Mouse (Mus musculus) brain, embryonic 14.5 days (tissue): ENCODE data around the gene Lama5. TPM values are rescaled to one million over a fixed set of nuclear protein-coding genes. Genes with fewer than 3 reads are reported as not detected.

Experiments
- DNase-seq: peaks from one replicate; pipeline ENCODE4 v3.0.0-alpha.2; 2011; ENCODE audit warnings: low read depth
- CTCF ChIP-seq: fragments of 200-500 bp; IDR thresholded peaks from 2 replicates; pipeline ENCODE4 v1.5.1; 2012; ENCODE audit warnings: inconsistent platforms, mild to moderate bottlenecking, moderate library complexity, borderline replicate concordance; ENCODE audit not compliant: insufficient read depth, insufficient read length; ENCODE audit errors: extremely low read depth
- POLR2A ChIP-seq: fragments of 200-500 bp; IDR thresholded peaks from 2 replicates; pipeline ENCODE4 v1.6.1; 2012; ENCODE audit warnings: mild to moderate bottlenecking, inconsistent platforms, borderline replicate concordance; ENCODE audit not compliant: poor library complexity, insufficient read depth, insufficient read length, severe bottlenecking; ENCODE audit errors: extremely low read depth
- polyA plus RNA-seq: library from polyadenylated mRNA; depleted of rRNA; stranded (reverse); fragments of >200 nt; gene quantifications from 2 replicates; pipeline ENCODE4 v1.2.3, GENCODE M21; 2012

Gene Lama5
- polyA plus RNA-seq, 1 experiment = 9.5 TPM

- no peak for DNase-seq
- TF ChIP-seq POLR2A (no peak), CTCF (no peak)
Observed at GRCm38 (mm10) chr2:180257963-180258865, 32.6 kb upstream of the Lama5 start.

GRCm38 (mm10) chr2:180257001-180257521 is 31.4 kb upstream of the Lama5 start, which contains the start of gene Rps21:
TSS of gene Rps21 (plus strand) at chr2:180257377.
- peak; percentile 100 for DNase-seq
- TF ChIP-seq CTCF = no peak
- peak; percentile 58; the same call in 1 of the 2 replicates for TF ChIP-seq POLR2A

GRCm38 (mm10) chr2:180256296-180257000 is 30.8 kb upstream of the Lama5 start:
- no peak for TF ChIP-seq CTCF
- TF ChIP-seq POLR2A = no peak
- DNase-seq = peak; percentile 22

GRCm38 (mm10) chr2:180255701-180256100 is 30.0 kb upstream of the Lama5 start:
- no peak for DNase-seq
- TF ChIP-seq CTCF = no peak
- no peak for TF ChIP-seq POLR2A

DNA sequence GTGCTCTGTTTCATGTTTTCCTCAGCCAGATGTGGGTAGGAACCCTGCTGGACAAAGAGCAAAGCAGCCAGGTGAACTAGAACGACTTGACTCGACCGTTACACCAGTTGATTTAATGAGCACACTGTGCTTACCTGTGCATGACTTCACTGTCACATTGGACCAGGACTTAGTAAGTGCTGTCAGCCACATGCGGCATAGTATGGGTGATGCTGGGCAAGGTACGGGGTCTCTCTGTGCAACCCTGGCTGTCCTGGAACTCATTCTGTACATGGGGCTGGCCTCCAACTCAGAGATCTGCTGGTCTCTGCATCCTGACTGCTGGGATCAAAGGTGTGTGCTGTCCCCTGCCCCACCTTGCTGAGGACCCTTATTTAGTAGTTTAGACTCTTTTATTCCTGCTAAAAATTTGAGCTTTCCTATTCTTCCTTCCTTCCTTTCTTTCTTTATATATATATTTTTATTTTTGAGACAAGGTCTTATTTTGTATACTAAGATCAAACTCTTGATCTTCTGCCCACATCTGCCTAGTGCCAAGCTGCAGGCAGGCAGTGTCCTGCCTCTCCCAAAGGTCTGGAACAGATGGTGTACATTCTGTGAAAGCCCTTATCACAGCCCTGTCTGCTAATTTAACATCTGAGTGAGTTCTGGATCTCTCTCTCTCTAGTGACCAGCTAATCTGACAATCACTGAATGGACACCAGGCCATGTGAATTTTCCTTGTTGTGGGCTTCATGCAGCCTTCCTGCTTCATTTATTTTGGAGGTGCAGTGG is 29.0 kb upstream of the Lama5 start:
- no peak for DNase-seq
- TF ChIP-seq CTCF = no peak
- no peak for TF ChIP-seq POLR2A

DNA sequence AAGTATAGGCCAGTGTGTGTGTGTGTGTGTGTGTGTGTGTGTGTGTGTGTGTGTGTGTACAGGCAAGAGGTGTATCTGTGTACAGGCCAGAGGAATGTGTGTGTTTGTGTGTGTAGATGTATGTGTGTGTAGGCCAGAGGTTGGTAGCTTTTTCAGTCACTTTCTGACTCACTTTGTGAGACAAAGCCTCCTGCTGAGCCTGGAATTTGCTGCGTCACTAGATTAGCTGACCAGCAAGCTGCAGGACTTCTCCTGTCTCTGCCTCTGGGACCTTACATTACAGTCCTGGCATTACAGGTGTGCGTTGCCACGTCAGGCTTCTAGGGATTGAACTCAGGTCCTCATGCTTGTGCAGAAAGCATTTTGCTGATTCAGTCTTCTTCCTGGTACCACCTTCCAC is 26.2 kb upstream of the Lama5 start:
- TF ChIP-seq CTCF = no peak
- no peak for TF ChIP-seq POLR2A
- no peak for DNase-seq

GRCm38 (mm10) chr2:180250930-180251611 is 25.4 kb upstream of the Lama5 start:
- no peak for TF ChIP-seq POLR2A
- TF ChIP-seq CTCF = peak; percentile 94
- peak; percentile 95 for DNase-seq

- DNase-seq = no peak
Observed at GRCm38 (mm10) chr2:180248947-180249660, 23.4 kb upstream of the Lama5 start.

GRCm38 (mm10) chr2:180247916-180248315 is 22.3 kb upstream of the Lama5 start:
- no peak for TF ChIP-seq POLR2A
- TF ChIP-seq CTCF = no peak
- DNase-seq = no peak

More at GRCm38 (mm10) chr2:180248947-180249660, 23.4 kb upstream of the Lama5 start:
- no peak for TF ChIP-seq POLR2A
- no peak for TF ChIP-seq CTCF

DNA sequence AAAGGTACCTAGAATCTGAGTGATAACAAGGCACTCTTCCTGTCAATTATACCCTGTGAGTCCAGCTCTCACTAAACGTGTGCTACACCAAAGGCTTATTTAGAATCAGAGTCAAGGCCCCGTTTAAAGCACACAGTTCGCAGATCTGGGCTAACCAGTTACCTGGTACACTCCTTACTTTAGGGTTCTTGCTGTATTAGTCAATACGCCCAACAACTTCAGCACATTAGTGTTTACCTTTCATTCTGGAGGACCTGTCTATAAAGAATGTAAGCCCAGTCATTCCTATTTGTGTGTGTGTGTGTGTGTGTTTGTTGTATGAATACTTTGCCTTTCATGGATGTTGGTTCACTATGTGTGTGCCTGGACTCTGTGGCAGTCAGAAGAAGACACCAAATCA is 17.4 kb upstream of the Lama5 start:
- no peak for TF ChIP-seq CTCF
- no peak for TF ChIP-seq POLR2A
- no peak for DNase-seq

GRCm38 (mm10) chr2:180238591-180238990 is 12.9 kb upstream of the Lama5 start:
- DNase-seq = no peak
- TF ChIP-seq POLR2A (no peak), CTCF (no peak)
